In genomic region chr2:108827974-108828700, GRCm38 (mm10) we compare ENCODE assay signal across 14 mouse cellular contexts.
DNase-seq lines count a peak whose midpoint lies in the region; ATAC-seq and TF ChIP-seq lines count a peak whose summit lies in the region.
"Had no signal": no experiment of that assay in that cellular context is flagged by ENCODE, and none has a peak within 500 bp of the region (broad histone marks: within the 10 kb centered on the region; RNA-seq: fewer than 3 reads in every experiment).

No protein-coding gene starts in this region.

- peak overlapping the region; percentile 79 for H3K27ac ChIP-seq in forebrain, embryonic 10.5 days
- no peak overlapping the region for H3K27ac ChIP-seq in forebrain, postnatal 0 days (ENCODE audit: low read depth, low read length)
- H3K27ac ChIP-seq in hindbrain, embryonic 11.5 days (ENCODE audit: low read depth, low read length), result peak overlapping the region; percentile 19
- no peak overlapping the region for H3K27ac ChIP-seq in hindbrain, embryonic 16.5 days (ENCODE audit: low read depth, low read length)
- H3K27ac ChIP-seq in embryonic fibroblast, embryonic 13.5 days (ENCODE audit: insufficient read depth, low read length), result peak overlapping the region; percentile 76
- H3K27ac ChIP-seq: liver, embryonic 14.5 days had no signal

- H3K4me3 ChIP-seq in forebrain, embryonic 10.5 days, result no peak overlapping the region
- no peak overlapping the region for H3K4me3 ChIP-seq in forebrain, postnatal 0 days (ENCODE audit: low read depth, low read length)
- H3K4me3 ChIP-seq in hindbrain, embryonic 11.5 days (ENCODE audit: low read depth, low read length), result no peak overlapping the region
- no peak overlapping the region for H3K4me3 ChIP-seq in hindbrain, embryonic 16.5 days (ENCODE audit: low read length)
- H3K4me3 ChIP-seq in embryonic fibroblast, embryonic 13.5 days (ENCODE audit: insufficient read depth, low read length), result no peak overlapping the region
- H3K4me3 ChIP-seq in myocyte, result no peak overlapping the region

- TF ChIP-seq CTCF in forebrain, postnatal 0 days (IDR thresholded peaks at IDR 0.05; ENCODE audit: low read depth), result no peak
- no peak for TF ChIP-seq CTCF in embryonic fibroblast, embryonic 13.5 days (IDR thresholded peaks at IDR 0.05; ENCODE audit: borderline replicate concordance, insufficient read depth, low read length)

- no peaks in the 10 kb centered on the region for H3K36me3 ChIP-seq in forebrain, embryonic 10.5 days (replicated peaks)
- H3K36me3 ChIP-seq in forebrain, postnatal 0 days (ENCODE audit: insufficient read depth), result no peaks in the 10 kb centered on the region
- no peaks in the 10 kb centered on the region for H3K36me3 ChIP-seq in hindbrain, embryonic 11.5 days (ENCODE audit: control insufficient read depth, insufficient read depth, low read length)
- no peaks in the 10 kb centered on the region for H3K36me3 ChIP-seq in hindbrain, embryonic 16.5 days (ENCODE audit: control insufficient read depth, insufficient read depth, low read length)
- H3K36me3 ChIP-seq in myocyte (ENCODE audit: control insufficient read depth, insufficient read depth), result no peaks in the 10 kb centered on the region

- H3K9ac ChIP-seq in forebrain, postnatal 0 days, result no peak overlapping the region
- H3K9ac ChIP-seq in hindbrain, embryonic 11.5 days (ENCODE audit: low read depth, low read length), result no peak overlapping the region; the same call in 1 of the 2 replicates
- no peak overlapping the region for H3K9ac ChIP-seq in hindbrain, embryonic 16.5 days (ENCODE audit: low read depth, low read length)
- H3K9ac ChIP-seq: liver, embryonic 14.5 days had no signal

- no peak overlapping the region for H3K4me2 ChIP-seq in forebrain, postnatal 0 days (ENCODE audit: low read depth)
- no peak overlapping the region for H3K4me2 ChIP-seq in hindbrain, embryonic 11.5 days (replicated peaks; ENCODE audit: low read depth, low read length)
- no peak overlapping the region for H3K4me2 ChIP-seq in hindbrain, embryonic 16.5 days (ENCODE audit: low read length)
- peak overlapping the region; percentile 28 for H3K4me2 ChIP-seq in myocyte (ENCODE audit: low read depth)

- TF ChIP-seq POLR2A in embryonic fibroblast, embryonic 13.5 days (IDR thresholded peaks at IDR 0.05; ENCODE audit: low read depth, low read length), result no peak
- TF ChIP-seq POLR2A in myocyte (IDR thresholded peaks at IDR 0.05; ENCODE audit: insufficient read length, low read depth), result no peak

- H3K27me3 ChIP-seq in forebrain, embryonic 10.5 days (ENCODE audit: poor library complexity, severe bottlenecking), result no peaks in the 10 kb centered on the region
- H3K27me3 ChIP-seq in forebrain, postnatal 0 days (ENCODE audit: insufficient read depth, low read length), result no peaks in the 10 kb centered on the region
- H3K27me3 ChIP-seq in hindbrain, embryonic 11.5 days (ENCODE audit: control insufficient read depth, insufficient read depth, low read length), result no peaks in the 10 kb centered on the region
- H3K27me3 ChIP-seq in hindbrain, embryonic 16.5 days (replicated peaks; ENCODE audit: control insufficient read depth, insufficient read depth, low read length), result no peaks in the 10 kb centered on the region
- no peaks in the 10 kb centered on the region for H3K27me3 ChIP-seq in myocyte (ENCODE audit: control insufficient read depth, insufficient read depth, insufficient read length)

- H3K4me1 ChIP-seq in forebrain, embryonic 10.5 days, result peaks cover 26% of the 10 kb centered on the region
- H3K4me1 ChIP-seq in forebrain, postnatal 0 days (ENCODE audit: insufficient read depth), result no peaks in the 10 kb centered on the region
- H3K4me1 ChIP-seq in hindbrain, embryonic 11.5 days (replicated peaks; ENCODE audit: control insufficient read depth, insufficient read depth, low read length), result no peaks in the 10 kb centered on the region
- peaks cover 8% of the 10 kb centered on the region for H3K4me1 ChIP-seq in hindbrain, embryonic 16.5 days (ENCODE audit: control insufficient read depth, insufficient read depth, low read depth, low read length)
- peaks cover 2% of the 10 kb centered on the region; the same call in 1 of the 2 replicates for H3K4me1 ChIP-seq in embryonic fibroblast, embryonic 13.5 days (ENCODE audit: control insufficient read depth, insufficient read depth, low read length)

- H3K9me3 ChIP-seq in forebrain, embryonic 10.5 days, result no peaks in the 10 kb centered on the region
- no peaks in the 10 kb centered on the region for H3K9me3 ChIP-seq in forebrain, postnatal 0 days (ENCODE audit: low read length)
- no peaks in the 10 kb centered on the region for H3K9me3 ChIP-seq in hindbrain, embryonic 11.5 days (ENCODE audit: control insufficient read depth, low read length)
- H3K9me3 ChIP-seq in hindbrain, embryonic 16.5 days (ENCODE audit: control insufficient read depth, low read length), result no peaks in the 10 kb centered on the region

- no peak for ATAC-seq in forebrain, postnatal 0 days
- ATAC-seq in hindbrain, embryonic 11.5 days (ENCODE audit: low FRiP score), result 0 out of 2 replicates have a peak, but pooled peaks have one; percentile 5
- ATAC-seq in hindbrain, embryonic 16.5 days, result no peak

- 45% methylated on average over 3 of the region's 3 CpGs for WGBS in forebrain, embryonic 10.5 days
- 27% methylated on average over 3 of the region's 3 CpGs for WGBS in forebrain, postnatal 0 days
- WGBS in hindbrain, embryonic 11.5 days, result 30% methylated on average over 3 of the region's 3 CpGs
- WGBS in hindbrain, embryonic 16.5 days, result 29% methylated on average over 3 of the region's 3 CpGs

- no peaks in the 10 kb centered on the region for H3K79me2 ChIP-seq in myocyte (ENCODE audit: control insufficient read depth, insufficient read depth)

- H3ac ChIP-seq in myocyte (ENCODE audit: control insufficient read depth, insufficient read length), result no peak overlapping the region

- DNase-seq in forebrain, embryonic 10.5 days (ENCODE audit: extremely low spot score, low spot score), result no peak
- no peak for DNase-seq in forebrain, postnatal 0 days
- DNase-seq in hindbrain, embryonic 11.5 days (ENCODE audit: low spot score), result no peak
- DNase-seq in spleen, postnatal 10 days (ENCODE audit: low spot score in 2 of 2), result no peak
- no peak for DNase-seq in right cerebral cortex, adult 18-20 months
- DNase-seq: adrenal gland, postnatal 14 days; heart, postnatal 36 days; layer of hippocampus, adult 9-11 months; lung, postnatal 36 days; spleen, adult 18-20 months had no signal

TF ChIP-seq in myocyte, 11 proteins besides CTCF, POLR2A, EP300 and RAD21:
- TF ChIP-seq REST (IDR thresholded peaks at IDR 0.05; ENCODE audit: insufficient read depth, insufficient read length), result no peak
- no peak for TF ChIP-seq TCF3 (IDR thresholded peaks at IDR 0.05; ENCODE audit: insufficient read length, low read depth)
- no peak for TF ChIP-seq E2F4 (IDR thresholded peaks at IDR 0.05; ENCODE audit: insufficient read depth)
- TF ChIP-seq TCF12 (IDR thresholded peaks at IDR 0.05; ENCODE audit: insufficient read depth, poor library complexity, severe bottlenecking), result no peak
- peak; percentile 67; the same call in 1 of the 2 replicates for TF ChIP-seq CEBPB (IDR thresholded peaks at IDR 0.05; ENCODE audit: insufficient read depth, poor library complexity, severe bottlenecking)
- no peak for TF ChIP-seq MYOG (IDR thresholded peaks at IDR 0.05; ENCODE audit: control insufficient read depth in 1 of 3, insufficient read depth in 1 of 3, insufficient read length in 2 of 3, low read depth in 2 of 3)

Comparison
In these comparisons a context has a peak if more than half of its experiments do, and no peak if none do; other contexts are left out.
1. H3K27ac ChIP-seq: peak in forebrain, embryonic 10.5 days (single experiment), hindbrain, embryonic 11.5 days (single experiment) and embryonic fibroblast, embryonic 13.5 days (single experiment); none in forebrain, postnatal 0 days (single experiment) and hindbrain, embryonic 16.5 days (single experiment).